Mouse (Mus musculus): ENCODE data around the gene Shld1. TPM values are rescaled to one million over a fixed set of nuclear protein-coding genes. Genes with fewer than 3 reads are reported as not detected.

The Shld1 gene
- polyA plus RNA-seq, 2 experiments from 2014 or later = 36.6 to 38.3 TPM

Other genes starting within 250 kb of the Shld1 start
- 10 to 100 TPM; 46.5 to 51.5 TPM for gene Gpcpd1, start 99.2 kb upstream of the Shld1 start, polyA plus RNA-seq (2017; shearing (Covaris generic))
- under 1 TPM in 1 of 2 experiments, not detected in 1; 0.27 TPM for gene Chgb, start 94.3 kb downstream of the Shld1 start, polyA plus RNA-seq (2017; shearing (Covaris generic))
- 10 to 100 TPM; 55.2 to 62.0 TPM for gene Trmt6, start 129.1 kb downstream of the Shld1 start, polyA plus RNA-seq (2017; shearing (Covaris generic))
- gene Mcm8, start 129.2 kb downstream of the Shld1 start, polyA plus RNA-seq (2017; shearing (Covaris generic)) = 1 to 10 TPM; 1.6 to 2.4 TPM
- 1 to 10 TPM; 3.4 to 5.4 TPM for gene Crls1, start 159.7 kb downstream of the Shld1 start, polyA plus RNA-seq (2017; shearing (Covaris generic))
- 1 to 10 TPM in 1 of 2 experiments, under 1 TPM in 1; 0.51 to 1.0 TPM for gene Lrrn4, start 194.0 kb downstream of the Shld1 start, polyA plus RNA-seq (2017; shearing (Covaris generic))